ENCODE assay signal across 8 mouse cellular contexts in the genomic region with DNA sequence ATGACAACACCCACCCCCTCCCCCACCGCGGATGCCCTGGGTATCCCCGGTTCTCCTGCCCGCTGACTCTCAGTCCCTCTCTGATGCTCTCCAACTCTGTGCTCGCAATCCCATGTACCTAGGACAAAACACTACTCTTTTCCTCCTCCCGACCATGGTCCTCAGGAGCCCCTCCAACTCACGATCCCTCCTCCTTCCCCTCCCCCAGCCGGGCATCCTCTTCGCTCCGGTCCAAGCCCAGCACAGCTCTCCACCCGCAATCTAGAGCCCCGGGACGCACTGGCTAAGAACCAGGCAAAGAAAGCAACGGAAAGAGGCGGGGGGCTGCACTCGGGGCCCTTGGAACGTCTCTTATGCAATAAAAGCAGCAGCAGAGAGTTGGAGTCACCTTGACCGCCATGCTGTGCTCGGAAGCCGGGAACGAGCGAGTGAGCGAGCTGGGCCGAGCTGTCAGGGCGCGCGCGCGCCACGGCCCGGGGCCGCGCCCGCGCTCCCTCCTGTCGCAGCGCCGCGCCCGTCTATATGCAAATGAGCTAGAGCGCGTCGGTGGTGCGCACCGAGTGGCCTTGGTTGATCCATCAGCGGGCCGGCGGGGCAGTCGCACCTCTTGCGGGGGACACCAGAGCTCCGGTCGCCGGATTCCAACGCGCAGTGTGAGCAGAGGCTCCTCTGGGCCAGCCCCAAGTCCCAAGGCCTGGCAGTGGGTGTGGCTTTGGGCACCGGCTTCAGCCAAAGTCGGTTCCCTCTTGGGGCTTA. TPM values are rescaled to one million over a fixed set of nuclear protein-coding genes. Genes with fewer than 3 reads are reported as not detected.
DNase-seq lines count a peak whose midpoint lies in the region; ATAC-seq and TF ChIP-seq lines count a peak whose summit lies in the region.

A gene (minus strand): TSS at position 625 of the 756 bp plus-strand sequence.

- peak within 1 kb of the TSS; percentile 85 for H3K9ac ChIP-seq in ES-E14 (ENCODE audit: insufficient read depth, low read depth, low read length, poor library complexity, severe bottlenecking)
- H3K9ac ChIP-seq in forebrain, embryonic 15.5 days (replicated peaks): peak within 1 kb of the TSS; percentile 82
- H3K9ac ChIP-seq in neural tube, embryonic 14.5 days (replicated peaks; ENCODE audit: low read depth, low read length): peak within 1 kb of the TSS; percentile 58

- peak within 1 kb of the TSS; percentile 64 for H3K4me2 ChIP-seq in forebrain, embryonic 15.5 days (replicated peaks)
- H3K4me2 ChIP-seq in neural tube, embryonic 14.5 days (ENCODE audit: low read depth, low read length): peak within 1 kb of the TSS; percentile 66

- intact Hi-C loops in heart, postnatal 14 days (cut with DNase I): loop anchor here (5.0 kb wide), 1 partner anchor 180 kb away; a partner anchor contains a TSS

- DNase-seq in ES-E14 (ENCODE audit: low read depth, low spot score): no peak
- peak; percentile 87 for DNase-seq in cerebellum, adult 11-12 months
- DNase-seq in heart, postnatal 14 days: peak; percentile 82
- DNase-seq in layer of hippocampus, adult 11-12 months (ENCODE audit: low spot score): peak; percentile 76
- peak; percentile 81 to 86 for DNase-seq in lung, adult 18-20 months
- DNase-seq in testis, postnatal 10 days (ENCODE audit: low spot score): peak; percentile 80

- no peaks in the 10 kb centered on the region for H3K36me3 ChIP-seq in ES-E14 (ENCODE audit: control insufficient read depth, insufficient read depth, low read length, poor library complexity, severe bottlenecking)
- H3K36me3 ChIP-seq in forebrain, embryonic 15.5 days: no peaks in the 10 kb centered on the region; the same call in 1 of the 2 replicates
- no peaks in the 10 kb centered on the region for H3K36me3 ChIP-seq in neural tube, embryonic 14.5 days (ENCODE audit: control insufficient read depth, insufficient read depth, low read length)

- H3K4me1 ChIP-seq in ES-E14 (ENCODE audit: control insufficient read depth in 2 of 2, insufficient read depth in 2 of 2, low read length in 2 of 2, poor library complexity in 1 of 2): peaks cover 2 to 5% of the 10 kb centered on the region in 2 experiments; a peak in 1 of 4 replicates
- peaks cover 26% of the 10 kb centered on the region for H3K4me1 ChIP-seq in forebrain, embryonic 15.5 days
- H3K4me1 ChIP-seq in neural tube, embryonic 14.5 days (ENCODE audit: control insufficient read depth, insufficient read depth, low read length): peaks cover 7% of the 10 kb centered on the region; the same call in 1 of the 2 replicates

- no peaks in the 10 kb centered on the region for H3K9me3 ChIP-seq in ES-E14 (ENCODE audit: control insufficient read depth, insufficient read depth, low read depth, low read length)
- no peaks in the 10 kb centered on the region for H3K9me3 ChIP-seq in forebrain, embryonic 15.5 days
- no peaks in the 10 kb centered on the region for H3K9me3 ChIP-seq in neural tube, embryonic 14.5 days (ENCODE audit: control insufficient read depth, low read length)

- H3K27ac ChIP-seq in ES-E14 (ENCODE audit: insufficient read depth, low read depth, low read length, poor library complexity, severe bottlenecking): peak within 1 kb of the TSS; percentile 24; the same call in 1 of the 2 replicates
- peak within 1 kb of the TSS; percentile 81 for H3K27ac ChIP-seq in forebrain, embryonic 15.5 days (replicated peaks)
- H3K27ac ChIP-seq in neural tube, embryonic 14.5 days (ENCODE audit: low read depth, low read length): peak within 1 kb of the TSS; percentile 52

- H3K27me3 ChIP-seq in forebrain, embryonic 15.5 days: no peaks in the 10 kb centered on the region
- H3K27me3 ChIP-seq in neural tube, embryonic 14.5 days (ENCODE audit: control insufficient read depth, insufficient read depth, low read length): no peaks in the 10 kb centered on the region

- peak within 1 kb of the TSS; percentile 79 to 86 for H3K4me3 ChIP-seq in ES-E14 (ENCODE audit: insufficient read depth in 1 of 2, low read depth in 1 of 2, low read length in 2 of 2, poor library complexity in 1 of 2, severe bottlenecking in 1 of 2)
- peak within 1 kb of the TSS; percentile 75 for H3K4me3 ChIP-seq in forebrain, embryonic 15.5 days
- peak within 1 kb of the TSS; percentile 55 for H3K4me3 ChIP-seq in neural tube, embryonic 14.5 days (ENCODE audit: low read depth, low read length)

- ATAC-seq in forebrain, embryonic 15.5 days (replicated peaks): peak; percentile 94
- ATAC-seq in neural tube, embryonic 14.5 days (ENCODE audit: low read depth): peak; percentile 94

- under 1% methylated on average over 57 of the region's 57 CpGs for WGBS in forebrain, embryonic 15.5 days
- WGBS in neural tube, embryonic 14.5 days: 1% methylated on average over 57 of the region's 57 CpGs

- in situ Hi-C loops in ES-E14 (cut with MboI; ENCODE audit: low sequenced_read_pairs in 2 of 2, unreplicated experiment in 2 of 2): no loop called here

TF ChIP-seq in ES-E14, 5 proteins besides CTCF, POLR2A, EP300 and RAD21:
- TF ChIP-seq MAFK (IDR thresholded peaks at IDR 0.05; ENCODE audit: insufficient read depth, low read depth, low read length): no peak
- TF ChIP-seq ZC3H11A (IDR thresholded peaks at IDR 0.05; ENCODE audit: borderline replicate concordance, low read depth, low read length): no peak
- no peak for TF ChIP-seq CHD2 (IDR thresholded peaks at IDR 0.05; ENCODE audit: low read depth, low read length)
- no peak for TF ChIP-seq HCFC1 (IDR thresholded peaks at IDR 0.05; ENCODE audit: borderline replicate concordance, insufficient read depth, low read length)

RNA-seq across cellular contexts. Expression of the gene that starts here (rescaled TPM):
- total RNA-seq in ES-E14 (2012; rRNA removed): 42.6 and 44.2 TPM in 2 replicates
- polyA plus RNA-seq in forebrain, embryonic 15.5 days (2015; fragmentation: Nextera tagmentation; extraction: Ambion mirVana): 74.6 and 82.0 TPM in 2 replicates
- 100 to 1,000 TPM; 242 to 245 TPM for total RNA-seq in heart, postnatal 14 days (2021)
- polyA plus RNA-seq in neural tube, embryonic 14.5 days (2014; fragmentation: Nextera tagmentation; extraction: Ambion mirVana): 110 and 129 TPM in 2 replicates

Comparison
In these comparisons a context has a peak if more than half of its experiments do, and no peak if none do; other contexts are left out.
1. H3K27ac ChIP-seq: peak in every context shown above with its lines; median percentile 81 in forebrain, embryonic 15.5 days; 52 in neural tube, embryonic 14.5 days; 24 in ES-E14.